35 mouse cellular contexts compared by ENCODE assay signal in the genomic region with DNA sequence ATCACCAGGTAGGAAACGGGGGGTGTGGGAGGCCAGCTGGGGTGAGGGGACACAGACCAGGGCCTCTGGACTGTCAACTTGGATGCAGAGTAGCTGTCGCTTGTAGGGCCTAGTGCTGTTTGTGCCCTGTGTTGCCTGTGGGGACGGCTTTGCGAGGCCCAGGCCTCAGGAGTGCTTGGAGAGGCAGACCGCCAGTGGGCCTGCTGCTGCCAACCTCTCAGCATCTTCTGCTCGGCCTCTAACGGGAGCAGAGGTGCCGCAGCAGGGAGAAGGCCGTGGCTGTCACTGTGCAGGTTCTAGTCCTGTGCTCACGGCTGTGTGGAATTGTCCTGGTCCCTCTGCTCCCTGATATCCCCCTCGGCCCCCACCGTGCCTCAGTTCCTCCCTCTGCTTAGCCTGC. TPM values are rescaled to one million over a fixed set of nuclear protein-coding genes. Genes with fewer than 3 reads are reported as not detected.
A peak's percentile ranks its signal among the peaks of the same experiment; 100 is the strongest.
DNase-seq lines count a peak whose midpoint lies in the region; ATAC-seq and TF ChIP-seq lines count a peak whose summit lies in the region.
"Had no signal": no experiment of that assay in that cellular context is flagged by ENCODE, and none has a peak within 500 bp of the region (broad histone marks: within the 10 kb centered on the region; RNA-seq: fewer than 3 reads in every experiment).

No protein-coding gene starts in this region.

- TF ChIP-seq CTCF in cerebellum, adult 2 months (IDR thresholded peaks at IDR 0.05; ENCODE audit: borderline replicate concordance, insufficient read depth, low read depth, low read length) = no peak
- TF ChIP-seq CTCF in midbrain, postnatal 0 days (IDR thresholded peaks at IDR 0.05) = no peak

- no peak overlapping the region for H3K4me2 ChIP-seq in hindbrain, embryonic 13.5 days
- no peak overlapping the region for H3K4me2 ChIP-seq in hindbrain, embryonic 12.5 days (replicated peaks)
- H3K4me2 ChIP-seq in midbrain, postnatal 0 days (ENCODE audit: low read depth, low read length, poor library complexity, severe bottlenecking) = no peak overlapping the region
- H3K4me2 ChIP-seq: embryonic facial prominence, embryonic 12.5 days; forebrain, embryonic 15.5 days; midbrain, embryonic 15.5 days; neural tube, embryonic 12.5 days had no signal

- ATAC-seq in hindbrain, embryonic 13.5 days (ENCODE audit: low FRiP score) = no peak
- ATAC-seq in hindbrain, embryonic 12.5 days (ENCODE audit: low FRiP score) = no peak
- ATAC-seq in midbrain, postnatal 0 days (ENCODE audit: low FRiP score) = no peak
- ATAC-seq: forebrain, embryonic 15.5 days; intestine, embryonic 16.5 days; midbrain, embryonic 15.5 days; Patski had no signal

- WGBS in cerebellum, adult 2 months = 20% methylated on average over 12 of the region's 12 CpGs
- WGBS in heart, embryonic 10.5 days = 90% methylated on average over 12 of the region's 12 CpGs
- WGBS in hindbrain, embryonic 13.5 days = 88% methylated on average over 12 of the region's 12 CpGs
- WGBS in hindbrain, embryonic 12.5 days = 84% methylated on average over 12 of the region's 12 CpGs
- 81% methylated on average over 12 of the region's 12 CpGs for WGBS in midbrain, postnatal 0 days
- 82% methylated on average over 12 of the region's 12 CpGs for WGBS in midbrain, embryonic 10.5 days

- H3K27me3 ChIP-seq in cerebellum, adult 2 months (ENCODE audit: control insufficient read depth, insufficient read depth, low read length) = no peaks in the 10 kb centered on the region
- no peaks in the 10 kb centered on the region for H3K27me3 ChIP-seq in heart, embryonic 10.5 days (ENCODE audit: insufficient read depth, poor library complexity, severe bottlenecking)
- H3K27me3 ChIP-seq in hindbrain, embryonic 13.5 days = no peaks in the 10 kb centered on the region
- H3K27me3 ChIP-seq in hindbrain, embryonic 12.5 days = no peaks in the 10 kb centered on the region
- no peaks in the 10 kb centered on the region for H3K27me3 ChIP-seq in midbrain, postnatal 0 days (ENCODE audit: insufficient read depth, low read length)
- no peaks in the 10 kb centered on the region for H3K27me3 ChIP-seq in midbrain, embryonic 10.5 days (ENCODE audit: low read depth, poor library complexity, severe bottlenecking)
- H3K27me3 ChIP-seq: embryonic facial prominence, embryonic 12.5 days; forebrain, embryonic 15.5 days; midbrain, embryonic 15.5 days; neural tube, embryonic 12.5 days; Patski had no signal

- H3K4me1 ChIP-seq in cerebellum, adult 2 months (ENCODE audit: control insufficient read depth, insufficient read depth, low read length) = peaks cover 76% of the 10 kb centered on the region
- peaks cover 13% of the 10 kb centered on the region for H3K4me1 ChIP-seq in heart, embryonic 10.5 days
- H3K4me1 ChIP-seq in hindbrain, embryonic 13.5 days (replicated peaks) = no peaks in the 10 kb centered on the region
- no peaks in the 10 kb centered on the region for H3K4me1 ChIP-seq in hindbrain, embryonic 12.5 days
- H3K4me1 ChIP-seq in midbrain, postnatal 0 days (ENCODE audit: insufficient read depth, low read length) = no peaks in the 10 kb centered on the region
- H3K4me1 ChIP-seq in midbrain, embryonic 10.5 days = no peaks in the 10 kb centered on the region
- H3K4me1 ChIP-seq: embryonic facial prominence, embryonic 12.5 days; forebrain, embryonic 10.5 days; forebrain, embryonic 15.5 days; midbrain, embryonic 15.5 days; neural tube, embryonic 12.5 days had no signal

- no peak overlapping the region for H3K4me3 ChIP-seq in cerebellum, adult 2 months (replicated peaks; ENCODE audit: insufficient read depth, low read depth, low read length)
- H3K4me3 ChIP-seq in heart, embryonic 10.5 days = no peak overlapping the region
- H3K4me3 ChIP-seq in hindbrain, embryonic 13.5 days = no peak overlapping the region
- no peak overlapping the region for H3K4me3 ChIP-seq in hindbrain, embryonic 12.5 days
- no peak overlapping the region for H3K4me3 ChIP-seq in midbrain, postnatal 0 days (ENCODE audit: low read depth, low read length)
- H3K4me3 ChIP-seq in midbrain, embryonic 10.5 days = no peak overlapping the region
- H3K4me3 ChIP-seq: embryonic facial prominence, embryonic 12.5 days; forebrain, embryonic 10.5 days; forebrain, embryonic 15.5 days; midbrain, embryonic 15.5 days; myocyte; neural tube, embryonic 12.5 days had no signal

- peak overlapping the region; percentile 86 for H3K27ac ChIP-seq in cerebellum, adult 2 months (ENCODE audit: insufficient read depth, low read length)
- peak overlapping the region; percentile 23; the same call in 1 of the 2 replicates for H3K27ac ChIP-seq in heart, embryonic 10.5 days
- no peak overlapping the region for H3K27ac ChIP-seq in hindbrain, embryonic 13.5 days
- no peak overlapping the region for H3K27ac ChIP-seq in hindbrain, embryonic 12.5 days
- H3K27ac ChIP-seq in midbrain, postnatal 0 days (ENCODE audit: low read depth, low read length) = no peak overlapping the region
- no peak overlapping the region for H3K27ac ChIP-seq in midbrain, embryonic 10.5 days (replicated peaks)
- H3K27ac ChIP-seq: embryonic facial prominence, embryonic 12.5 days; forebrain, embryonic 10.5 days; forebrain, embryonic 15.5 days; liver, embryonic 14.5 days; macrophage; midbrain, embryonic 15.5 days; neural tube, embryonic 12.5 days had no signal

- peaks cover 93% of the 10 kb centered on the region for H3K36me3 ChIP-seq in heart, embryonic 10.5 days
- peaks cover 97% of the 10 kb centered on the region for H3K36me3 ChIP-seq in hindbrain, embryonic 13.5 days
- peaks cover 90% of the 10 kb centered on the region for H3K36me3 ChIP-seq in hindbrain, embryonic 12.5 days
- H3K36me3 ChIP-seq in midbrain, postnatal 0 days (ENCODE audit: insufficient read depth, low read length) = peaks cover 75% of the 10 kb centered on the region
- peaks cover 99% of the 10 kb centered on the region for H3K36me3 ChIP-seq in midbrain, embryonic 10.5 days

- 0 out of 2 replicates have a peak overlapping the region, but pooled peaks have one; percentile 13 for H3K9ac ChIP-seq in hindbrain, embryonic 13.5 days
- H3K9ac ChIP-seq in hindbrain, embryonic 12.5 days = no peak overlapping the region
- H3K9ac ChIP-seq in midbrain, postnatal 0 days (replicated peaks; ENCODE audit: low read length, poor library complexity, severe bottlenecking) = 0 out of 2 replicates have a peak overlapping the region, but pooled peaks have one; percentile 13
- H3K9ac ChIP-seq: embryonic facial prominence, embryonic 12.5 days; forebrain, embryonic 15.5 days; liver, embryonic 14.5 days; midbrain, embryonic 15.5 days; neural tube, embryonic 12.5 days had no signal

- peak; percentile 59 to 67 for DNase-seq in cerebellum, adult 2 months
- no peak for DNase-seq in cerebellum, adult 11 months
- no peak for DNase-seq in heart, embryonic 10.5 days (ENCODE audit: low spot score)
- DNase-seq in heart, postnatal 10 days = no peak
- no peak for DNase-seq in midbrain, postnatal 0 days (ENCODE audit: low spot score)
- DNase-seq in midbrain, embryonic 10.5 days (ENCODE audit: low spot score) = no peak
- DNase-seq: gastrocnemius, postnatal 25 days; heart, adult 18-20 months; kidney, adult 8-10 months; kidney, postnatal 14 days; liver; lung, adult 2 months; spleen, adult 18-20 months had no signal

- intact Hi-C loops in heart, postnatal 10 days (cut with DNase I) = no loop called here

- TF ChIP-seq POLR2A in cerebellum, adult 2 months (IDR thresholded peaks at IDR 0.05; ENCODE audit: borderline replicate concordance, insufficient read depth, low read length) = no peak

- no peaks in the 10 kb centered on the region for H3K9me3 ChIP-seq in heart, embryonic 10.5 days
- no peaks in the 10 kb centered on the region for H3K9me3 ChIP-seq in hindbrain, embryonic 13.5 days
- no peaks in the 10 kb centered on the region for H3K9me3 ChIP-seq in hindbrain, embryonic 12.5 days (replicated peaks)
- H3K9me3 ChIP-seq in midbrain, postnatal 0 days (ENCODE audit: low read length) = no peaks in the 10 kb centered on the region
- H3K9me3 ChIP-seq in midbrain, embryonic 10.5 days (replicated peaks) = no peaks in the 10 kb centered on the region
- H3K9me3 ChIP-seq: embryonic facial prominence, embryonic 12.5 days; forebrain, embryonic 10.5 days; forebrain, embryonic 15.5 days; midbrain, embryonic 15.5 days; neural tube, embryonic 12.5 days had no signal

RNA-seq across cellular contexts. Expression of gene Abhd16a, which starts 7.5 kb away (rescaled TPM):
- polyA plus RNA-seq in cerebellum, adult 2 months (2012; rRNA removed) = 337 and 394 TPM in 2 replicates
- polyA plus RNA-seq in heart, embryonic 10.5 days (2016; fragmentation: Nextera tagmentation; extraction: Ambion mirVana) = 66.7 and 69.8 TPM in 2 replicates
- 10 to 100 TPM; 51.0 to 55.7 TPM for total RNA-seq in heart, postnatal 10 days (2021)
- 86.9 and 93.8 TPM in 2 replicates for polyA plus RNA-seq in hindbrain, embryonic 13.5 days (2015; fragmentation: Nextera tagmentation; extraction: Ambion mirVana)
- 78.6 and 81.1 TPM in 2 replicates for polyA plus RNA-seq in hindbrain, embryonic 12.5 days (2016; fragmentation: Nextera tagmentation; extraction: Ambion mirVana)
- 98.9 and 151 TPM in 2 replicates for total RNA-seq in midbrain, postnatal 0 days (2014; rRNA removed)
- 122 and 128 TPM in 2 replicates for polyA plus RNA-seq in midbrain, postnatal 0 days (2015; fragmentation: Nextera tagmentation; extraction: Ambion mirVana)
- 56.7 and 68.5 TPM in 2 replicates for polyA plus RNA-seq in midbrain, embryonic 10.5 days (2016; fragmentation: Nextera tagmentation; extraction: Ambion mirVana)

RNA-seq across cellular contexts. Expression of gene Ly6g6f, which starts 11.2 kb away (rescaled TPM):
- polyA plus RNA-seq in cerebellum, adult 2 months (2012; rRNA removed) = 0.86 and 1.1 TPM in 2 replicates
- polyA plus RNA-seq in heart, embryonic 10.5 days (2016; fragmentation: Nextera tagmentation; extraction: Ambion mirVana) = 0.91 and 1.0 TPM in 2 replicates
- total RNA-seq in heart, postnatal 10 days (2021) = not detected
- 0.19 and 0.28 TPM in 2 replicates for polyA plus RNA-seq in hindbrain, embryonic 13.5 days (2015; fragmentation: Nextera tagmentation; extraction: Ambion mirVana)
- 0.47 and 0.62 TPM in 2 replicates for polyA plus RNA-seq in hindbrain, embryonic 12.5 days (2016; fragmentation: Nextera tagmentation; extraction: Ambion mirVana)
- total RNA-seq in midbrain, postnatal 0 days (2014; rRNA removed) = not detected in 2 replicates
- polyA plus RNA-seq in midbrain, postnatal 0 days (2015; fragmentation: Nextera tagmentation; extraction: Ambion mirVana) = not detected in 2 replicates
- 0.70 and 0.86 TPM in 2 replicates for polyA plus RNA-seq in midbrain, embryonic 10.5 days (2016; fragmentation: Nextera tagmentation; extraction: Ambion mirVana)
- total RNA-seq: adrenal gland, postnatal 14 days; gastrocnemius, adult 18-20 months; gastrocnemius, postnatal 25 days; heart, adult 18-20 months; hematopoietic stem cell, adult 5-6 weeks; layer of hippocampus, postnatal 14 days; left cerebral cortex, postnatal 4 days; megakaryocyte-erythroid progenitor cell, adult 5-6 weeks had no signal
- polyA plus RNA-seq: forebrain, embryonic 15.5 days; macrophage; midbrain, embryonic 15.5 days; myocyte; Patski had no signal

RNA-seq across cellular contexts. Expression of gene Ly6g5c, which starts 11.5 kb away (rescaled TPM):
- polyA plus RNA-seq in cerebellum, adult 2 months (2012; rRNA removed) = 0.28 TPM in 1 of 2 replicates, not detected in the other
- polyA plus RNA-seq in heart, embryonic 10.5 days (2016; fragmentation: Nextera tagmentation; extraction: Ambion mirVana) = not detected in 2 replicates
- not detected for total RNA-seq in heart, postnatal 10 days (2021)
- polyA plus RNA-seq in hindbrain, embryonic 13.5 days (2015; fragmentation: Nextera tagmentation; extraction: Ambion mirVana) = 0.36 TPM in 1 of 2 replicates, not detected in the other
- polyA plus RNA-seq in hindbrain, embryonic 12.5 days (2016; fragmentation: Nextera tagmentation; extraction: Ambion mirVana) = not detected in 2 replicates
- total RNA-seq in midbrain, postnatal 0 days (2014; rRNA removed) = not detected in 2 replicates
- not detected in 2 replicates for polyA plus RNA-seq in midbrain, postnatal 0 days (2015; fragmentation: Nextera tagmentation; extraction: Ambion mirVana)
- polyA plus RNA-seq in midbrain, embryonic 10.5 days (2016; fragmentation: Nextera tagmentation; extraction: Ambion mirVana) = not detected in 2 replicates
- total RNA-seq: adrenal gland, postnatal 14 days; gastrocnemius, adult 18-20 months; gastrocnemius, postnatal 25 days; heart, adult 18-20 months; hematopoietic stem cell, adult 5-6 weeks; layer of hippocampus, postnatal 14 days; left cerebral cortex, adult 8-10 months; left cerebral cortex, postnatal 4 days; megakaryocyte-erythroid progenitor cell, adult 5-6 weeks; MEL had no signal
- polyA plus RNA-seq: embryonic facial prominence, embryonic 12.5 days; forebrain, embryonic 10.5 days; forebrain, embryonic 15.5 days; frontal cortex, adult 2 months; intestine, embryonic 16.5 days; liver, embryonic 14.5 days; lung, adult 2 months; macrophage; midbrain, embryonic 15.5 days; myocyte; neural tube, embryonic 12.5 days; Patski; stomach, embryonic 16.5 days had no signal

RNA-seq across cellular contexts. Expression of gene Ly6g5b, which starts 18.6 kb away (rescaled TPM):
- polyA plus RNA-seq in cerebellum, adult 2 months (2012; rRNA removed) = 2.2 and 3.4 TPM in 2 replicates
- polyA plus RNA-seq in heart, embryonic 10.5 days (2016; fragmentation: Nextera tagmentation; extraction: Ambion mirVana) = 0.73 and 0.99 TPM in 2 replicates
- under 1 TPM in 1 of 2 experiments, not detected in 1; 0.67 TPM for total RNA-seq in heart, postnatal 10 days (2021)
- polyA plus RNA-seq in hindbrain, embryonic 13.5 days (2015; fragmentation: Nextera tagmentation; extraction: Ambion mirVana) = 1.1 and 1.9 TPM in 2 replicates
- polyA plus RNA-seq in hindbrain, embryonic 12.5 days (2016; fragmentation: Nextera tagmentation; extraction: Ambion mirVana) = 1.4 and 1.5 TPM in 2 replicates
- total RNA-seq in midbrain, postnatal 0 days (2014; rRNA removed) = 0.99 and 3.7 TPM in 2 replicates
- 1.3 and 1.8 TPM in 2 replicates for polyA plus RNA-seq in midbrain, postnatal 0 days (2015; fragmentation: Nextera tagmentation; extraction: Ambion mirVana)
- polyA plus RNA-seq in midbrain, embryonic 10.5 days (2016; fragmentation: Nextera tagmentation; extraction: Ambion mirVana) = 0.99 and 1.1 TPM in 2 replicates
- total RNA-seq: gastrocnemius, adult 18-20 months; gastrocnemius, postnatal 25 days; heart, adult 18-20 months; hematopoietic stem cell, adult 5-6 weeks had no signal
- polyA plus RNA-seq: macrophage had no signal

RNA-seq across cellular contexts. Expression of gene Ly6g6d, which starts 18.7 kb away (rescaled TPM):
- 8.5 and 10.4 TPM in 2 replicates for polyA plus RNA-seq in cerebellum, adult 2 months (2012; rRNA removed)
- 2.5 and 2.6 TPM in 2 replicates for polyA plus RNA-seq in heart, embryonic 10.5 days (2016; fragmentation: Nextera tagmentation; extraction: Ambion mirVana)
- 1 to 10 TPM; 1.1 to 1.2 TPM for total RNA-seq in heart, postnatal 10 days (2021)
- polyA plus RNA-seq in hindbrain, embryonic 13.5 days (2015; fragmentation: Nextera tagmentation; extraction: Ambion mirVana) = 0.61 and 1.1 TPM in 2 replicates
- 2.1 and 2.3 TPM in 2 replicates for polyA plus RNA-seq in hindbrain, embryonic 12.5 days (2016; fragmentation: Nextera tagmentation; extraction: Ambion mirVana)
- total RNA-seq in midbrain, postnatal 0 days (2014; rRNA removed) = 1.4 TPM in 1 of 2 replicates, not detected in the other
- 0.98 and 1.1 TPM in 2 replicates for polyA plus RNA-seq in midbrain, postnatal 0 days (2015; fragmentation: Nextera tagmentation; extraction: Ambion mirVana)
- 2.0 and 3.5 TPM in 2 replicates for polyA plus RNA-seq in midbrain, embryonic 10.5 days (2016; fragmentation: Nextera tagmentation; extraction: Ambion mirVana)
- total RNA-seq: hematopoietic stem cell, adult 5-6 weeks; left cerebral cortex, postnatal 4 days; megakaryocyte-erythroid progenitor cell, adult 5-6 weeks had no signal
- polyA plus RNA-seq: myocyte had no signal

Comparison
In these comparisons a context has a peak if more than half of its experiments do, and no peak if none do; other contexts are left out.
1. DNase-seq: peak in cerebellum, adult 2 months (2 of 2); none in cerebellum, adult 11 months (single experiment), heart, embryonic 10.5 days (single experiment), heart, postnatal 10 days (0 of 2), midbrain, postnatal 0 days (single experiment) and midbrain, embryonic 10.5 days (single experiment).
2. H3K27ac ChIP-seq: peak in cerebellum, adult 2 months (single experiment) and heart, embryonic 10.5 days (single experiment); none in hindbrain, embryonic 13.5 days (single experiment), hindbrain, embryonic 12.5 days (single experiment), midbrain, postnatal 0 days (single experiment) and midbrain, embryonic 10.5 days (single experiment).